Mouse (Mus musculus) urinary bladder, postnatal 36 days (tissue): ENCODE results near the gene Acoxl.
A peak's percentile ranks its signal among the peaks of the same experiment; 100 is the strongest.

Experiments used
- DNase-seq, 2 experiments: peaks; one replicate each; pipeline ENCODE4 v3.0.0; 2022; ENCODE audit warnings: low spot score in 2 of 2, mixed read lengths in 1 of 2

The Acoxl gene

GRCm38 (mm10) chr2:127838576-127838975 is at the start of gene Acoxl:
TSS of gene Acoxl (plus strand) at chr2:127838876.
- no peak for DNase-seq

- DNase-seq: peak in 1 of 2 experiments; percentile 4
These were observed 49.5 kb upstream of the Acoxl start for GRCm38 (mm10) chr2:127789138-127789537.

- DNase-seq: no peak
These were observed 48.9 kb upstream of the Acoxl start for GRCm38 (mm10) chr2:127789651-127790270.

GRCm38 (mm10) chr2:127791919-127792603 is 46.6 kb upstream of the Acoxl start, which contains the start of gene Mtln:
TSS of gene Mtln (minus strand) at chr2:127792488.
- DNase-seq: peak; percentile 80 to 88

GRCm38 (mm10) chr2:127831401-127832102 is 7.1 kb upstream of the Acoxl start, which contains the start of gene Bub1:
TSS of gene Bub1 (minus strand) at chr2:127831865.
- DNase-seq: peak; percentile 85 to 92

- no peak for DNase-seq
These were observed 6.4 kb upstream of the Acoxl start for GRCm38 (mm10) chr2:127832103-127832832.

- no peak for DNase-seq
These were observed 5.9 kb upstream of the Acoxl start for GRCm38 (mm10) chr2:127832833-127833190.

GRCm38 (mm10) chr2:127839425-127839824 is 749 bp downstream of the Acoxl start:
- DNase-seq: no peak

- no peak for DNase-seq
These were observed 2.7 kb downstream of the Acoxl start for GRCm38 (mm10) chr2:127841402-127841801.

GRCm38 (mm10) chr2:127842421-127842820 is 3.7 kb downstream of the Acoxl start:
- DNase-seq: no peak

- no peak for DNase-seq
These were observed 6.8 kb downstream of the Acoxl start for GRCm38 (mm10) chr2:127845346-127845982.

GRCm38 (mm10) chr2:127846008-127846407 is 7.3 kb downstream of the Acoxl start:
- DNase-seq: no peak

- no peak for DNase-seq
These were observed 7.9 kb downstream of the Acoxl start for GRCm38 (mm10) chr2:127846571-127846970.

GRCm38 (mm10) chr2:127850371-127850770 is 11.7 kb downstream of the Acoxl start:
- DNase-seq: no peak

- peak; percentile 33 to 79 for DNase-seq
These were observed 15.8 kb downstream of the Acoxl start for GRCm38 (mm10) chr2:127854332-127854991.

- DNase-seq: no peak
These were observed 25.7 kb downstream of the Acoxl start for GRCm38 (mm10) chr2:127864381-127864780.

GRCm38 (mm10) chr2:127881063-127881462 is 42.4 kb downstream of the Acoxl start:
- DNase-seq: no peak

- peak; percentile 82 to 85 for DNase-seq
These were observed 50.8 kb downstream of the Acoxl start for GRCm38 (mm10) chr2:127889432-127889831.

- DNase-seq: no peak
These were observed 51.3 kb downstream of the Acoxl start for GRCm38 (mm10) chr2:127889979-127890378.

- peak; percentile 48 to 71 for DNase-seq
These were observed 51.9 kb downstream of the Acoxl start for GRCm38 (mm10) chr2:127890526-127890925.

- no peak for DNase-seq
These were observed 52.4 kb downstream of the Acoxl start for GRCm38 (mm10) chr2:127891056-127891455.
